Mouse (Mus musculus) heart, postnatal 25 days (tissue): ENCODE measurements at regions not wholly inside any gene's neighbourhood (a gene's known extent, or its start where the extent isn't known, plus 50 kb on each side); places are given as distances from the start of the nearest gene placed in this dataset.

Source experiments
- DNase-seq: peaks from one replicate; pipeline ENCODE4 v3.0.0; 2022; ENCODE audit warnings: low spot score
- intact Hi-C: fragments of 180-260 bp; cut with DNase I; formaldehyde crosslinking; loops from one replicate; pipeline ENCODE4 v1.15.1; 2025

DNA sequence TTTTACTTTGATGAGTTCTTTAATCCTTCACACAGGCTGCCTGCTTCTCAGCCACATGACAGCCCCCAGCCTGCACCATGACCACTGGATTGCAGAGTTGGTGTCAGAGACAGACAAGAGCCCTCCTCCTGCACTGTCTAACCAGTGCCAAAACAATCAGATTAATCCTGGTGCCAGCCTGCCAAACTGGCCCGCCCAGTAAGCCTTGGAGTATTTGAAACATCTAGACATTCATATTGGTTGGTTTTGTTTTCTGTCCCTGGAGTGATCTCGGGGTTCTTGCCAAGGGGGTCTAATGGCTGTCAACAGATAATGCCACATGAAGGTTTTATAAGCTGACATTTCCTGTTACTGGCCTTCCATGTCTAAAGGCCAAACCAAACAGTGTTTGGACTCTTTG is 339.2 kb downstream of the Ankrd50 start:
- intact Hi-C loops: no loop called here
- DNase-seq: no peak

DNA sequence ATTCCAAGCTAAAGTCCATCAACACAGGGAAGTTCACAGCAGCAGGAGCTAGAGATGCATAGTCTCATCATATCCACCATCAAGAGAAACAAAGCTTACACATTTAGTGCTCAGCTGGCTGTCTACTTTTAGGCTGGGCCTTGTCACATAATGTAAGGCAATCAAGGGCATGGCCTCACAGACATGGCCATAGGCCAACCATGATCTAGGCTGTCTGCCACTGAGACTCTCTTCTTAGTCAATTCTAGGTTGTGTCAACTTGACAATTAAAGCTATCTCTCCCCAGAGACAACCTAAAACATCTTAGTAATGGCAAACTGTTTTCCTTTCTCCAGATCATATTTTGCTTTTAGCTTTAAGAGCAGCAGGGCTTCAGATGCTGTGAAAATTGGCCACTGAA is 340.0 kb downstream of the Ankrd50 start:
- intact Hi-C loops: no loop called here
- peak; percentile 20 for DNase-seq

DNA sequence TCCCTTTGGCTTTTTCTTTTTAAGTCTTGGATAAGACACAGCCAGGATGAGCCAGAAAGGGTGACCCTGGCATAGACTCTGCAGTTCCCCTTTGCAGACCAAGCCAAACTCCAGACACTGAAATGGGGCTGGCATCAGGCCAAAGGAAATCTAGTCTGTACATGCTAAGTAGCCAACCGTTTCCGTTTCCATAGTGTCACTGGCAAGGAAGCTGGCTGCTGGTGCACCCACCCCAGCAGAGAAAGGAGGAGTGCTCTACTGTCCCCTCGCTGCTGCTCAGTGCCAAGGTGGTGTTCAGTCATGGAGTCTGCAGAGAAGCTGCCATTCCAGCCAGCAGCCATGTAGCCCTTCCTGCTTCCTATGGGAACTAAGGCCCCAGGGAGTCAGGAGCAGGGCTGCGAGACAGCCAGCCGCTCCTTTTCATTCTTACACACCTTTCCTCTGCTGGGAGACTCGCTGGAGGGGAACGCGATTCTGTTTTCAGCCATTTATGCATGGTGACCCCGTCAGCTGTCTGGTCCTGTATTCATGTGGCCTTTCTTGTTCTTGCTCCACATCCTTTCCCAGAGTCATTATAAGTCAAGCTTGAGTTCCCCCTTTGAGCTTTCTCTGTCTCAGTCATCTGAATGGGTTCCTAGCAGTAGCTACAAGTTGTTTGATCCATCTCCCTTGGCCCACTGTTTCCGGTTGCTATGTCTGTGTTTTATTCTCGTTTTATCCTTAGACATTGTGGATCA is 341.3 kb downstream of the Ankrd50 start:
- intact Hi-C loops: no loop called here

DNA sequence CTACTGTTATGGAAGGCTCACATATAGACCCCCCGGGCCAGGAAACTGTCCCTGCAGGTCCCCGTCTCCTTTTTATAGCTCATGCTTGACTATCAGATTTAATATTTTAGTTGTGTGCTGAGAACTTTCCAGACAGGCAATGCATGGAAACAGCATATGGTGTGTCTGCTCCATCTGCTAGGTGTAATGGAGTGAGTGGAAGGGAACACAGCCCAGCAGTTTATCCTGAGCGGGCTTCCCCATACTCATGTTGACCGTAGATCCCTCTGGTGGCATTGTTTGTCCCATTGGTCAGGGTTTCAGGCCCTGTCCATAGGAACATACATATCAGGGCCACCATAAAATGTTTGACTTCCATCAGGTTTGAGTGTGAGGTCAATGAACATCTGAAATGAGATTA is 345.3 kb downstream of the Ankrd50 start:
- DNase-seq: no peak
- intact Hi-C loops: loop anchor here (5.0 kb wide), 1 partner anchor 38 kb away; no protein-coding TSS in a partner anchor

More for the DNA sequence above, 341.3 kb downstream of the Ankrd50 start:
- DNase-seq: peak; percentile 29

DNA sequence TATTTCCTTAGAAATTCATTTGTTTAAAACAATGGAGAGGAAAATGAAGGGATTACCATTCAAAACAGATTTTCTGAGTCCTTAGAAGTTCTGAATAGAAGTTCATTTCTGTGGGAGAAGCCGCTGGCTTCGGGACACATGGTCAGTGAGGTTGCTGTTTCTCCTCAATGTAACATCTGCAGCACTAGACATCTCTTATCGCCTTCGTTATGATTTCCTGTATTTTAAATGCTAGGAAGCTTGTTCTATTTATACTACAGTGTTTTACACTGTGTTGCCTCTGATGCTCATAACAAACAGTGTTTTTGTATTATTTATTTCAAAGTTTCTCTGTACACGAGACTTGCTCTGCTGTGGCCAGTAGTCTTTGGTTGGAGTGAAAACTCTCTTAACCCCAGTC is 346.6 kb downstream of the Ankrd50 start:
- intact Hi-C loops: loop anchor here (5.0 kb wide), 1 partner anchor 39 kb away; no protein-coding TSS in a partner anchor
- no peak for DNase-seq

DNA sequence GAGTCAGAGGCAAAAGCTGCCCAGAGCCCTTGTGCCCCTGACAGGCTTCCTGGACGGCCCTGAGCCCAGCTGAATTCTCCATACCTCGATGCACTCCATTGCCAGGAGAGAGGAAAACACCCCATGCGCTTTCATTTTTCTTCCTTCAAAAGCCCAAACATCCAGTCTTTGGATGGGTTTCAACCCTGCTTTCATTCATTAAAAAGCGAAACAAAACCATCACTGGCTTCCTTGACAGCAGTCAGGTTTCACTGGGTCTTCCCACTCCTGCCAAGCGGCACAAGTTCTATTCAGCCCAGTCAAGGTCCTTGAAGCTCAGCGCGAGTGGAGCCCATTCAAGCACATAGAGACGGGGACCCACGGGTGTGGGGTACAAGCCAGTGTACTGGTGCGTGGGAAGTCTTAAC is 348.8 kb downstream of the Ankrd50 start:
- no peak for DNase-seq
- intact Hi-C loops: loop anchor here (5.0 kb wide), 1 partner anchor 41 kb away; no protein-coding TSS in a partner anchor

DNA sequence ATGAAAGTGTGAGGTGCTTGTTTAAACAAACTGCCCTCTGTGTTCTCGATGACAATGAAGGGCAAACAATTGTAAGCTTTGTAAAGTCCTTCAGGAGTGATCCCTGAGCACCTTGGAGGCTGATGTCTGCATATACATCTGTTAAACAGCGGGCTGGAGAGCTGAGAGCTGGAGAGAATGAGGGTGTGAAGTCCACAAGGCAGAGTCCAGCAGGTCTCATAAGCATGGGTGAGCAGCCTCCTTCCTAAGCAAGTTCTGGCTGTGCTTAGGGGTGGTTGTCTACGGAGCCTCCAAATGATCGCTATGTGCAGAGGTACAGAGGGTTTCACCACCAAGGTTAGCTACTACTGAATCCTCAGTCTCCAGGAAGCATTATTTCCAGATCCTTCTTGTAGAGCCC is 350.2 kb downstream of the Ankrd50 start:
- intact Hi-C loops: no loop called here
- no peak for DNase-seq

DNA sequence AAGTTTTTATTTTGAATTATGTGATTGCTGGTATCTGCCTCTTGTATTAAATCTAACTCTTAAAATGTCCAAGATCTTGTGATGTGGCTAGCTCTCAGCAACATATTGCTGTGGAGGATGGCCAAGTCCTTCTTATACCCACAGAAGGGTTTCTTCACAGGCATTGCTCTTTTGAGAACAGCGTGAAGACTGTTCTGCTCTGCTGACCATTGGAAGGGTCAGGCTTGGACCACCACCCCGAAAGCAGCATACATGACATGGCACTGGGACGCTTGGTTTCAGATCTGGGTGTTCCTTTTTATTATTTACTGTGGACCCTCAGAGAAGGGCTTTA is 352.8 kb downstream of the Ankrd50 start:
- DNase-seq: no peak
- intact Hi-C loops: no loop called here

DNA sequence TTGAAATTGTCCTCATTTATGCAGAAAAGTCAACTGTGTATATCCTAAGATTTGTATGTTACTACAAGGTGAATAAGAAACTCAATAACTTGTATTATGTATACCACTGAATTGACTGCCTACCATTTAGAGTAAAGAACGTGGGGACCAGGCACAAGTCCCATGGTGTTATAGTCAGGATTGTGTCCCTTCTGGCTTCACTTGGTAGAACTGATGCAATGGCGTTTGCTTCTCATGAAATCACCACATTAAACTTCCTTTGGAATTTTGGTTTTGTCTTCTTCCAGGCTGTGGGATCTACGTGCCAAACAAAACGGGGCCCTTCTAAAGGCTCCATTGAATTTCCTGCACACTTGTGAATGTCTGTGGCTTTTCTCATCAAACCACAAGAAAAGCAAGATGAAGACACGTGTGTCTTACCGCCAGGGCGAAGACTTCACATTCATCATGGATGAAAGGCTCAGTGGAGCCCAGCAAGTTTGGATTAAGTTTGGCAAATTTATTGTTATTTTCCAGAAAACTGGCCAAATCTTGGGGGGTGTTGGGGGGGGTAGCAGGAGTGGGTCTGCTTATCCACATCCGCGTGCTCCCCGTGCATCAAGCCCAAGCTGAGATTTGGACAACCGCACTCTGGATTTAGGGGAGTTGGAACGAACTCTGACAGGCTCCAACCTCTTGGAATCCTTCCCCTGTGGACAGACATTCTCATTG is 353.3 kb downstream of the Ankrd50 start:
- no peak for DNase-seq
- intact Hi-C loops: no loop called here

DNA sequence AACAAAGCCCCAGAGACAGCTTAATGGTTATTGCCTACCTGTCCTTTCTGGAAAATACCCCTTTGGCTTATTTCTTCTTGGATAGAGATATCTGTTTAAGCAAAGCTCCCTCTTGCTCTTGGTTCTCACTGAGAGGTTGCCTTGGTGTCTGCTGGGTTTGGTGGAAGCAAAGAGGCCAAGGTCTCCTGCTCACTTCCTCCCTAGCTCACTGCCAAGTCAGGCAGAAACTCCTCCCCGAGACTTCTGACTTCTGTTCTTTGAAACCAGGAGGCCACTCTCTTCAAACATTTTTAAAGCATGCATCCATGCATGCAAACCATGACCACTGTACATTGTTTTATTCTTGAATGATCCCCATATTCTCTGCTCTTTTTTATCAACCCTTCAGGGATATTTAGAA is 354.6 kb downstream of the Ankrd50 start:
- no peak for DNase-seq
- intact Hi-C loops: no loop called here

DNA sequence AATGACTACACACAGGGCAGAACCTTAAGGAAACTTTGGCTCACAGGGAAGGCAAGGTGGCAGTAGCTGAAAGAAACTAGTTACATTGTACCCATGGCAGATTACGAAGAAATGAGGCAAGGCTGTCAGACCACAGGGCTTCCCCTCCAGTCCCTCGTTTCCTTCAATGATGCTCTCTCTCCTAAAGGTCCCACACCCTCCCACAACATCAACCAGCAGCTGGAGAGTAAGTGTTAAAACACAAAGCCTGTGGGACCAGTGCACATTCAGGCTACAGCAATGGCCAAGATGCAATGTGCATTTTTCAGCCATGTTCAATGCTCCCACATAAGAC is 355.5 kb downstream of the Ankrd50 start:
- DNase-seq: no peak
- intact Hi-C loops: no loop called here

DNA sequence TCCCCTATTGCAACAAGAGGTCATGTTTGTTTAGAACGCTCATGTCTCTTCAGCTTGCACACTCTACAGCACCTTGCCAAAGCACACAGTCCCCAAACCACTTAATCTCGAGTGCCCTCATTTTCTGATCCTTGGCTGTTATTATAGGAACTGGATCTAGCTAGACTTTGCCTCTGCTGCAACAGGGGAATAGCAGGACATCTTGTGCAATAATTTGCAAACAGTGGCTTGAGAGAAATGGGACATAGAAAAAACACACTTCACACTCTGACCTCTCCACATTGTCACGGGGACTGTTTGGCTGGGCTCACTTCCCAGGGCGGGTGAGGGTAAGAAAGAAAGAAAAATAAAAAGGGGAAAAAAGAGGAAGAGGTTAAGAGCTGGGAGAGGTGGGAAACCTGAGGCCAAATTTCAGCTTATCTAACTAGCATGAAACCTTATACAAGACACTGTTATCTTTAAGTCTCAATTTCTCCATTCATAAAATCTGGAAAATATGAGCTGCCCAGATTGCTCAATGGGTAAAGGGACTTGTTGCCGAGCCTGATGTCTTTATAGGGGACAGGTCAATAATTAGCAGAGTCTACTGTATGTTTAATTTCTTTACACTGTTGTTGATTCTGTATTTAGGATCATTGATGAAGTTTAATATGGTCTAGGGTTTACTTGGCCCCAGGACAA is 356.0 kb downstream of the Ankrd50 start:
- DNase-seq: peak; percentile 45

DNA sequence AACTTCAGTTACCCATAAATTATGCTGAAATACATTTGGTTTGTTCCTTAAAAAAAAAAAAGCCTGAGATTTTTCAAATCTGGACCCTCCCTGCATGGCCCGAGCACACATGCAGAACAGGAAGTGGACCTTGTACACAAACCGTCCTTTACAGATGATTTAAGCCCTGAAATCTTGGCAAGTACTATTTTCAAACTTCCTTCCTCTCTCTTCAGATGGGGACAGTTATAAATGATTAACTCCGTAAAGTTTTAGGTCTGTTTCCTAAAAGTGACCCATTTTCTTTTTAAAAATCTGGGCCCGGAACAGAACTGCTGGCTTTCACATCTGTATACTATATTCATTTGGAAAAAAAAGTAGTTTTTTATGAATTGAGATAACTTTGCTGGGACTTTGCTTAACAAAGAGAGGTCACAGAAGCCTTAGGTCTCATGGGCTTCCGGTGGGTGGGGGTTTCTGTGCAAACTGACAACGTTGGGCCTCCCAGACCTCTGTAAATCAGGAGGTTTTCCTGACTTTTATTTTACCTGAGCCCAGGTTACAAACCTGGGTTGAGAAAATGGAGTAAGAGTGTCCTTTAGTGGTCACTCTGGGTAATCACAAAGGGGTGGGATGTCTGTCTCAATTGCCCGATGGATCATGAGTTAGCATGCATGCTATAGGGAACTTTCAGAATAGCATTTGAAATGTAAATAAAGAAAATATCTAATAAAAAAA is 368.4 kb downstream of the Ankrd50 start:
- intact Hi-C loops: loop anchor here (5.0 to 10.0 kb wide), 3 partner anchors 139 to 641 kb away; no protein-coding TSS in a partner anchor
- no peak for DNase-seq

More for the DNA sequence above, 356.0 kb downstream of the Ankrd50 start:
- intact Hi-C loops: no loop called here

DNA sequence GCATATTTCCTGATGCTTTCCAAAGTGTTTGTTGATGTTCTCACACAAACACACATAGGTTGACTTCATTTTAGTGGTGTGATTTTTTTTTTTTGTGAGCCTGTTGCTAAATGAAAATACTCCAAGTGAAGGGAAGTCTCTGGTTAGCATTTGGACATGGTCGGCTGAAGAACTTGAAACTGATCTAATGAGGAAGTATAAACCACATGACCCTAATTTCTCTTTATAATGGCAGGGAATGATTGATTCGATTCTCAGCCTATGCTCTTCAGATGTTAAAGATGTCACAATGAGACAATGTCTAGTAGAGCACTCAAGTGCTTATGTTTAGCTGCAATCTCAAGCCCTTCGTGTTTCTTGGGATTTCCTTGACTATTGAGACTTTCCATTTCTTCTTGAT is 372.1 kb downstream of the Ankrd50 start:
- DNase-seq: no peak
- intact Hi-C loops: loop anchor here (5.0 to 10.0 kb wide), 3 partner anchors 348 to 638 kb away; no protein-coding TSS in a partner anchor

DNA sequence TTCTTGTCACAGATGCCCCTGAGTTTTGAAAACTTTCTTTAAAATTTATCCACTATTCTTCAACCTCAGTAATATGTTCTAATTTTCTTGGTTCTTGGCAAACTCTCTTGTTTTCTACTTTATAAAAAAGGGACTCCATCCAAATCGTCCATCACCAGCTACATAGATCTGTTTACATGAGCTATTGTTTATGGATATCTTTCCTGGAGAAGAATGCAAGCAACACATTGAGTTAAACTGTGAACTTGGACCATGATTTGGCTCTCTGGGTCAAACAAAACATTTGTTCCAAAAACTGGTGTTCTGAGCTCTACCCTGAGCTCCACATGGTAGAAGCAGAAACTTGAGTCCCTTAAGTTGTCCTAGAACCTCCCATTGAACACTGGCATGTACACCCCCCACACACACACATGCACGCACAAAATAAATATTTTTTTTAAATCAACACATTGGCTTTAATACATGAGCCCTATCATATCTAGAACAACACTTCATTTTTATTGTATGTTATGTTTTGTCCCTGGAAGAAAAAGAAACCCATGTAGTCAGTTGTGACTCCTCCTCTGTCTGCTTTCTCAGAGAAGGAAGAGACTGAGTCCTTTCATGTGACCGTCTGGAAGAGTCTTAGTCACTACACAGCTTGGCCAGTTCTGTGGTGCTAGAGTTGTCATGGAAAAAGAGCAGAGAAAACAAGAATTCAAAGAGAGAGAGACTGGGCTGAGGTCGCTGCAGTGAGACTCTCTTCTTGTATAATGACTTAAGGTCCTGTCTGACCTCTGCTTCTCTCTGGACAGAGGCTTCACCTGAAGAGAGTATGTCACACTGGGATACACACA is 379.4 kb downstream of the Ankrd50 start:
- DNase-seq: no peak
- intact Hi-C loops: no loop called here

DNA sequence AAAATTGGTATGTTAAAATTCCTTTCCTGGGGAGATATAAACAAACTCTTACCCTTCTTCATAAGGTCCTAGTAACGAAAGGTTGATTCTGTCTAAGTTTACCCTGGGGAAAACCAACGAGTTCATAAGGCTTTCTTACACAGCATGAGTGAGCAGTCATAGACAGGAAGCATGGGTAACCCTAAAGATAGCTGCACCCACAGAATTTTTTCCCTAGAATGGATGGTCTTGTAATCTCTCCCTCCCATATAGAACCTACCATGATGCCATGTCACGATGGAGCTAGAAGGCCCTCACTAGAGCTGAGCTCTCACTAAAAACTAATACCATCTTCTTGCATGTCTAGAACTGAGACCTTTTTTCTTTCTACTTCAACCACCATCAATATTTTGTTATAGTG is 380.1 kb upstream of the Gm5148 start:
- no peak for DNase-seq
- intact Hi-C loops: no loop called here

DNA sequence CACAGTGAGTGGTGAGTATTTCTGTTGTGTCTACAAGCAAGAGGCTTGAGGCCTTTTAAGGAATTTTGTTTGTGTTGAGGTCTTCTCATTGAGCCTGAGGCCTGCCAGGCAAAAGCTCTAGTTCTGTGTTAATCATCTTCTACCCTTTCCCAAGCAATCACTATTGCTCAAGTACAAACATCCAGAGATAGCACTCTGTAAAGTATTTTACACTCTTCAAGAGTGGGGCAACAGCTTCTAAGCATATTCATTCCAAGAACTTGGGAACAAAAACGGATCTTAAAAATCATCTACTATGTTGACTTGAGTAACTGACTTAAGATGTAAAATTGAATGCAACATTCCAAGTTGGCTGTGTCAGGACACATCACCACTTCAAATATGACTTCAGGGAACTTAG is 378.7 kb upstream of the Gm5148 start:
- DNase-seq: no peak
- intact Hi-C loops: no loop called here

DNA sequence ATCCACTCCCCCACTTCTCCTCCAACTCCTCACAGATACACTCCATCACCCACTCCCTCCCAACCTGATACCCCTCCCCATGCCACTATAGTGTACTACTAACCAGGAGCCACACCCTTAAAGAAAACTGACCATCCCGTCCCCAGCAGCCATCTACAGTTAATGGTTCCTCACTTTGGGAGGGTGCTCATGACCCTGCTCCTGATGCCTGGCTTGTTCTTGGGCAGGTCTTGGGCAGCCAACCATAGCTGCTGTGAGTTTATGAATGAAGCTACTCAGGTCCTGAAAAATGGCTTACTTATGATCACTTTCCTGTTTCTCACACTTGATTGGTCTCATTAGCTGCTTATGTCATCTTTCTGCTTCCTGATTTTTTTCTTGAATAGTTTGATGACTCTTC is 377.9 kb upstream of the Gm5148 start:
- intact Hi-C loops: no loop called here
- no peak for DNase-seq

DNA sequence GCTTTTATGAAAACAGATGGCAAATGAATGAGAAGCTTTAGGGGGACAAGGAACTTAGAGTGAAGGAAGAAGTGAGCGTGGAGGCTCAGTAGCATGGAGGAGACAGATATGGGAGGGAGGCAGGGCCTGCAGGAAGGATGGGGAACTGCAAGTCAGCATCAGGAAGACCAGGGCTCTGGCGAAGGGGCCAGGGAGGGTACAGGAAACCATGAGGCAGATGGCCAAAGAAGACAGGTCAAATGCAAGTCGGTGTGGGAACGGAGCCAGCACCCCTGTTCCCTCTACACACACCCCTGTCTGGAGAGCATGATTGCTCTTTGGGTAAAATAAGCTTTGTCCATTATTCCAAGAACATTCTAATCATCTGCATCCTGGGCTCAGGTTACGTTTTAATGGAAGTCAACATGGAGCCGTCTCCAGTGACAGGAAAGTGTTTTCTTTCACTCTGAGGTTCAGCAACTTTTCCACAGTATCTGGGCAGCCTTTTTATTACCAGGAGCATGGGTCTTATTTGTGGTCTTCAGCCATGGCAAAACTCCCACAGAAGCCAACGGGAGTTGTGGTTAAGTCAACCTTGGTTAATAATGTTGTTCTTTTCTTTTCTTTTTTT is 370.2 kb upstream of the Gm5148 start:
- DNase-seq: no peak
- intact Hi-C loops: no loop called here
